Mouse (Mus musculus): ENCODE data around the gene Larp1b. TPM values are rescaled to one million over a fixed set of nuclear protein-coding genes. Genes with fewer than 3 reads are reported as not detected.
A peak's percentile ranks its signal among the peaks of the same experiment; 100 is the strongest.

Gene Larp1b
- polyA plus RNA-seq, 1 experiment from 2014 or later: 10.7 TPM

DNA sequence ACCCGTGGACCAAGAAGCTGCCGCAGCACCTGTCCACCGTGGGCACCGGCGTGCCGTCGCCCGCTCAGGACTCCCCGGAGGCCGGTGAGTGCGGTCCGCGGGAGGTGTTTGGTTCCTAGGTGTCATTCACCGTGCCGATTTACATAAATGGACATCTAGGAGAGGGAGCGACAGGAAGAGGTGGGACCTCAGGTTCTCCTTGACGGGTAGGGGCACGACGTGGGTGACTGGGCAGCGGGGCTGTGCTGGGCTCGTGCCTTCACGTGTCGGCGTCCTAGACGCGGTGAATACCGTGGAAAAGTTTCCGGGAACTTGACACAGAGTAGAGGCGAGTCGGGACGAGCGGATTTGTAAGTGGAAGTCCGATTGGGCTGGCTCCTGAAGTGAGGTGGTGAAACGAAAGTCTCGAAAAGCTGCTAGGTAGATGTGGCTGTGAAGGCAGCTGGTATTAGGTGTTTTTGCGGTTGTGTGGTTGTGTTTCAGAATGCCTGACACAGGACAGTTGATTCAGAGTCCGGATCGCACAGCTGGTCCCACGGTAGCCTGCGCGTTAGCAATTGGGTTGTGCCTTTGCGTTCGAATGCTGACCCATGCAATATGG, 1.1 kb downstream of the Larp1b start:
- WGBS: under 1% methylated on average over 43 of the region's 43 CpGs
- peak; percentile 68 for DNase-seq (ENCODE audit: low spot score)
- H3K4me3 ChIP-seq (ENCODE audit: low read depth, low read length): peak overlapping the region; percentile 80
- peak overlapping the region; percentile 95 for H3K4me2 ChIP-seq (replicated peaks; ENCODE audit: low read depth)
- TF ChIP-seq EP300 (optimal IDR thresholded peaks at IDR 0.05) (no peak), CTCF (IDR thresholded peaks at IDR 0.05; ENCODE audit: low read depth) (no peak)
- H3K27ac ChIP-seq (replicated peaks): peak overlapping the region; percentile 93
- H3K9ac ChIP-seq (ENCODE audit: low read length): peak overlapping the region; percentile 78
- no peaks in the 10 kb centered on the region for H3K9me3 ChIP-seq (ENCODE audit: control insufficient read depth, low read length)
- no peaks in the 10 kb centered on the region for H3K4me1 ChIP-seq (replicated peaks; ENCODE audit: control insufficient read depth, insufficient read depth)
- H3K27me3 ChIP-seq (ENCODE audit: control insufficient read depth, insufficient read depth, low read length): no peaks in the 10 kb centered on the region
- H3K36me3 ChIP-seq (ENCODE audit: control insufficient read depth, insufficient read depth, low read length): no peaks in the 10 kb centered on the region
- ATAC-seq (ENCODE audit: low FRiP score, low TSS enrichment): peak; percentile 17; the same call in 1 of the 2 replicates

DNA sequence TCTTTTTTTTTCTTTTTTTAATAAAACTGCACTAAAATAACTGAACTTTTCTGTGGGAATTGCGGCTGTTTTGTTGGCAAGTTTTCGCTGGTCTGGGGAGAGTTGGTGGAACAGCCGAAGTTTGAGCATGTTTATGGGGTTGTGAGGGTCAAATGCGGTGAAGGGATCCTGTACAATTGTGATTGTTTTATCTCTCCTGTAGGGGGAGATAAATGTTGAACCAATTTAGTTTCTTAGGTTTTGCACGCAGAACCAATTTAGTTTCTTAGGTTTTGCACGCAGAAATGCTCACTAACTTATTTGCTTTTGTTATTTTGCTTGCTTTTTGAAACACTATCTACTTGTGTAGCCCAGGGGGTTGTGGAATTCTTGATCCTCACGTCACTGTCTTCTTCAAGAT, 1.7 kb downstream of the Larp1b start:
- Histone ChIP-seq H3K4me1 (replicated peaks; ENCODE audit: control insufficient read depth, insufficient read depth) (no peaks in the 10 kb centered on the region), H3K4me3 (ENCODE audit: low read depth, low read length) (peak overlapping the region; percentile 80), H3K9ac (ENCODE audit: low read length) (no peak overlapping the region), H3K4me2 (replicated peaks; ENCODE audit: low read depth) (peak overlapping the region; percentile 95), H3K27me3 (ENCODE audit: control insufficient read depth, insufficient read depth, low read length) (no peaks in the 10 kb centered on the region), H3K9me3 (ENCODE audit: control insufficient read depth, low read length) (no peaks in the 10 kb centered on the region), H3K36me3 (ENCODE audit: control insufficient read depth, insufficient read depth, low read length) (no peaks in the 10 kb centered on the region), H3K27ac (replicated peaks) (no peak overlapping the region)
- no peak for TF ChIP-seq EP300 (optimal IDR thresholded peaks at IDR 0.05)
- peak; percentile 58 for TF ChIP-seq CTCF (IDR thresholded peaks at IDR 0.05; ENCODE audit: low read depth)
- no peak for DNase-seq (ENCODE audit: low spot score)
- 13% methylated on average over 7 of the region's 7 CpGs for WGBS
- ATAC-seq (ENCODE audit: low FRiP score, low TSS enrichment): no peak

DNA sequence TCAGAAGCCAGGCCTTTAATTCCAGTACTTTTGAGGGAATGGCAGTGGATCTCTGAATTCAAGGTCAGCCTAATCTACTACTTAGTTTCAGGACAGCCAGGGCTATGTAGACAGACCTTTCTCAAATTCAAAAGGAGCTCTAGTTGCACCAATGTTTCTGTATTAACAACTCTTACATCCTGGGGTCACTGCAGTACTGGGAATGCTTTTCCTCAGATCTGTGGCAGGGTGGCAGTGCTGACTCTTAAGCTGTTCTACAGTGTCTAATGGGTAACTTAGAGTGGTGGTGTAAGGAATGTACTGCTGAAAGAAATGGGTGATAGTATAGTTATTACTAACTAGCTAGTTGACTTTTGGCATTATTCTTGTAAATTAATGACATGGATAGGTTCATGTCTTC, 3.0 kb downstream of the Larp1b start:
- Histone ChIP-seq H3K4me3 (ENCODE audit: low read depth, low read length) (no peak overlapping the region), H3K4me2 (replicated peaks; ENCODE audit: low read depth) (no peak overlapping the region), H3K27me3 (ENCODE audit: control insufficient read depth, insufficient read depth, low read length) (no peaks in the 10 kb centered on the region), H3K36me3 (ENCODE audit: control insufficient read depth, insufficient read depth, low read length) (no peaks in the 10 kb centered on the region), H3K9ac (ENCODE audit: low read length) (no peak overlapping the region), H3K4me1 (replicated peaks; ENCODE audit: control insufficient read depth, insufficient read depth) (no peaks in the 10 kb centered on the region), H3K9me3 (ENCODE audit: control insufficient read depth, low read length) (no peaks in the 10 kb centered on the region), H3K27ac (replicated peaks) (no peak overlapping the region)
- ATAC-seq (ENCODE audit: low FRiP score, low TSS enrichment): no peak
- no peak for TF ChIP-seq EP300 (optimal IDR thresholded peaks at IDR 0.05)
- TF ChIP-seq CTCF (IDR thresholded peaks at IDR 0.05; ENCODE audit: low read depth): peak; percentile 28; the same call in 1 of the 2 replicates
- no peak for DNase-seq (ENCODE audit: low spot score)

DNA sequence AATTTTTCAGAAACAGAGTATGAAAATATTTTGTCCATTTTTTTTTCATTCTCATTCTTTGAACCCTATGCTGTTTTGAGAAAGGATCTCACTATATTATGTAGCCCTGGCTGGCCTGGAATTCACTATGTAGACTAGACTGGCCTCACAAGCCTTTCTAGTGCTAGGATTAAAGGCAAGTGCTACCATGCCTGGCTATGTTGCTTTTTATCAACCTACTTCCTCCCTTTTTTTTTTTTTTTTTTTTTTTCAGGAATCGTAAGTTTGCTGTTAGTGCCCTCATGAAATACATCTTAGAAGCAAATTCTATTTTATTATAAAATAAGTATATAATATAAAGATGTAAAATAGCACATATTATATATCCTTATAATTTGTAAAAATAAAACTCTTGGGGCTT, 5.2 kb downstream of the Larp1b start:
- H3K4me2 ChIP-seq (replicated peaks; ENCODE audit: low read depth): no peak overlapping the region
- no peaks in the 10 kb centered on the region for H3K36me3 ChIP-seq (ENCODE audit: control insufficient read depth, insufficient read depth, low read length)
- H3K4me3 ChIP-seq (ENCODE audit: low read depth, low read length): no peak overlapping the region
- no peaks in the 10 kb centered on the region for H3K4me1 ChIP-seq (replicated peaks; ENCODE audit: control insufficient read depth, insufficient read depth)
- no peak overlapping the region for H3K27ac ChIP-seq (replicated peaks)
- H3K9me3 ChIP-seq (ENCODE audit: control insufficient read depth, low read length): no peaks in the 10 kb centered on the region
- DNase-seq (ENCODE audit: low spot score): no peak
- WGBS: 46% methylated on average over 1 of the region's 1 CpGs
- no peak overlapping the region for H3K9ac ChIP-seq (ENCODE audit: low read length)
- no peaks in the 10 kb centered on the region for H3K27me3 ChIP-seq (ENCODE audit: control insufficient read depth, insufficient read depth, low read length)
- no peak for TF ChIP-seq CTCF (IDR thresholded peaks at IDR 0.05; ENCODE audit: low read depth)
- no peak for TF ChIP-seq EP300 (optimal IDR thresholded peaks at IDR 0.05)
- ATAC-seq (ENCODE audit: low FRiP score, low TSS enrichment): no peak

DNA sequence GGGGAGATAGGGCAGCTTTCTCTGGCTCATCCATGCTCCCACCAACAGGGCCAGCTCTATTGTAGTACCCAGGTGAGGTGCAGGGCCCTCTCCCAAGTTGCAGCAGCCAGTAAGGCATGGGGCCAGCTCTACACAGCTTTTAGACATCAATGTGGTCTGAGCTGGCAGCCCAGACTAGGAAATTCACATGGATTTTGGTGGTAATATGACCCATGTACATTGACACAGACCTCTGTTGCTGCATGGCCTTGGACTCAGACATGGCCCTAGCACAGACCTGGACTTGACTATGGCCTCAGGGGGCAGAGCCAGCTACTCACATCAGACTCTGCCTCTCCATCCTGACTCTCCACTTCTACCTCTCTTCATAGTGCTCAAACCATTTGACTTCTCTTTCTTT, 9.2 kb downstream of the Larp1b start:
- H3K27me3 ChIP-seq (ENCODE audit: control insufficient read depth, insufficient read depth, low read length): no peaks in the 10 kb centered on the region
- no peaks in the 10 kb centered on the region for H3K9me3 ChIP-seq (ENCODE audit: control insufficient read depth, low read length)
- H3K4me2 ChIP-seq (replicated peaks; ENCODE audit: low read depth): no peak overlapping the region
- ATAC-seq (ENCODE audit: low FRiP score, low TSS enrichment) (no peak), DNase-seq (ENCODE audit: low spot score) (no peak)
- H3K27ac ChIP-seq (replicated peaks): no peak overlapping the region
- no peak overlapping the region for H3K4me3 ChIP-seq (ENCODE audit: low read depth, low read length)
- no peak overlapping the region for H3K9ac ChIP-seq (ENCODE audit: low read length)
- TF ChIP-seq CTCF (IDR thresholded peaks at IDR 0.05; ENCODE audit: low read depth) (no peak), EP300 (optimal IDR thresholded peaks at IDR 0.05) (no peak)
- no peaks in the 10 kb centered on the region for H3K4me1 ChIP-seq (replicated peaks; ENCODE audit: control insufficient read depth, insufficient read depth)
- H3K36me3 ChIP-seq (ENCODE audit: control insufficient read depth, insufficient read depth, low read length): no peaks in the 10 kb centered on the region

DNA sequence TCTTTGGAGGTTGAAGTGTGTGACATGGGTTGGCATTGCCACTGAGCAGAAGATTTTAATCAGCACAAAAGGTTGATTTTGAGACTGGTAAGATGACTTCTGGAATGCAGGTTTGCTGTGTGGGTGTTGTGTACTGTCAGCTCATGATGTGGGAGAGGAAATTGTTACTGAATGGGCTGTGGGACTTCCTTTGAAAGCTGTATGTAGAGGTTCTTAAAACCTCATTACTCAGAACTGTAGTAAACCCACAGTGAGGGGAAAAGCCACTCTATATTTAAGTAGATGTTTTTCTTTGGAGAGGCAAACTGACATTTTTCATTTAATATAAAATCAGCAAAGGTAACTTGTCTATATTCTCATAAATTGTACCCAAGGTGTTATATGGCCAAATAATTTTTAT, 31.1 kb downstream of the Larp1b start:
- DNase-seq (ENCODE audit: low spot score): no peak
- no peak for TF ChIP-seq CTCF (IDR thresholded peaks at IDR 0.05; ENCODE audit: low read depth)
- TF ChIP-seq EP300 (optimal IDR thresholded peaks at IDR 0.05): no peak
- Histone ChIP-seq H3K4me3 (ENCODE audit: low read depth, low read length) (no peak overlapping the region), H3K9me3 (ENCODE audit: control insufficient read depth, low read length) (no peaks in the 10 kb centered on the region), H3K36me3 (ENCODE audit: control insufficient read depth, insufficient read depth, low read length) (no peaks in the 10 kb centered on the region), H3K4me2 (replicated peaks; ENCODE audit: low read depth) (no peak overlapping the region), H3K27me3 (ENCODE audit: control insufficient read depth, insufficient read depth, low read length) (no peaks in the 10 kb centered on the region), H3K9ac (ENCODE audit: low read length) (no peak overlapping the region), H3K27ac (replicated peaks) (no peak overlapping the region), H3K4me1 (replicated peaks; ENCODE audit: control insufficient read depth, insufficient read depth) (no peaks in the 10 kb centered on the region)
- ATAC-seq (ENCODE audit: low FRiP score, low TSS enrichment): no peak
